Mouse (Mus musculus) ES-Bruce4 (cell line): ENCODE results near the gene Raph1. TPM values are rescaled to one million over a fixed set of nuclear protein-coding genes. Genes with fewer than 3 reads are reported as not detected.

Experiments used
- H3K27ac ChIP-seq: 2 replicates; pipeline ENCODE4 v1.5.1; 2012; ENCODE audit warnings: low read length, inconsistent platforms; ENCODE audit not compliant: insufficient read depth
- H3K27me3 ChIP-seq: 2 replicates; pipeline ENCODE4 v1.6.1; 2012; ENCODE audit warnings: mild to moderate bottlenecking, low read length, inconsistent platforms; ENCODE audit not compliant: control insufficient read depth, poor library complexity, insufficient read depth, severe bottlenecking
- H3K36me3 ChIP-seq: 2 replicates; pipeline ENCODE4 v1.6.1; 2012; ENCODE audit warnings: inconsistent platforms, mild to moderate bottlenecking, low read length, moderate library complexity; ENCODE audit not compliant: control insufficient read depth, poor library complexity, insufficient read depth, severe bottlenecking
- H3K4me1 ChIP-seq: one replicate; pipeline ENCODE4 v1.8.1; 2011; ENCODE audit warnings: low read length; ENCODE audit not compliant: control insufficient read depth, insufficient read depth
- H3K4me3 ChIP-seq: 2 replicates; pipeline ENCODE4 v1.5.1; 2011; ENCODE audit warnings: low read depth, mild to moderate bottlenecking, low read length
- H3K9ac ChIP-seq: 2 replicates; pipeline ENCODE4 v1.6.1; 2012; ENCODE audit warnings: low read depth, mild to moderate bottlenecking, inconsistent platforms; ENCODE audit not compliant: poor library complexity, severe bottlenecking
- H3K9me3 ChIP-seq: replicated peaks from 2 replicates; pipeline ENCODE4 v1.6.1; 2012; ENCODE audit warnings: mild to moderate bottlenecking, low read length, inconsistent platforms; ENCODE audit not compliant: control insufficient read depth, poor library complexity, insufficient read depth, severe bottlenecking
- CTCF ChIP-seq: IDR thresholded peaks from one replicate; pipeline ENCODE4 v1.8.1; 2011; ENCODE audit warnings: low read depth, low read length
- EP300 ChIP-seq: IDR thresholded peaks from 2 replicates; pipeline ENCODE4 v1.6.1; 2011; ENCODE audit warnings: low read depth, low read length; ENCODE audit not compliant: insufficient read depth
- POLR2A ChIP-seq: IDR thresholded peaks from one replicate; pipeline ENCODE4 v1.8.1; 2011; ENCODE audit warnings: low read length; ENCODE audit not compliant: insufficient read depth
- polyA plus RNA-seq: library from polyadenylated mRNA; stranded (reverse); fragments of >200 nt; gene quantifications from 2 replicates; pipeline ENCODE4 v1.2.4, GENCODE M21; 2011; ENCODE audit warnings: low read depth; ENCODE audit not compliant: missing spikeins, insufficient read depth, insufficient read length

The Raph1 gene
- polyA plus RNA-seq, 1 experiment: 52.8 TPM

GRCm38 (mm10) chr1:60543681-60544080, 23.2 kb downstream of the Raph1 start:
- Histone ChIP-seq H3K4me1 (peaks cover 3% of the 10 kb centered on the region), H3K4me3 (no peak overlapping the region), H3K9me3 (peaks cover 19% of the 10 kb centered on the region), H3K27me3 (no peaks in the 10 kb centered on the region), H3K36me3 (no peaks in the 10 kb centered on the region), H3K27ac (no peak overlapping the region), H3K9ac (no peak overlapping the region)
- TF ChIP-seq CTCF: no peak
- TF ChIP-seq POLR2A: no peak
- peak; percentile 47; the same call in 1 of the 2 replicates for TF ChIP-seq EP300

DNA sequence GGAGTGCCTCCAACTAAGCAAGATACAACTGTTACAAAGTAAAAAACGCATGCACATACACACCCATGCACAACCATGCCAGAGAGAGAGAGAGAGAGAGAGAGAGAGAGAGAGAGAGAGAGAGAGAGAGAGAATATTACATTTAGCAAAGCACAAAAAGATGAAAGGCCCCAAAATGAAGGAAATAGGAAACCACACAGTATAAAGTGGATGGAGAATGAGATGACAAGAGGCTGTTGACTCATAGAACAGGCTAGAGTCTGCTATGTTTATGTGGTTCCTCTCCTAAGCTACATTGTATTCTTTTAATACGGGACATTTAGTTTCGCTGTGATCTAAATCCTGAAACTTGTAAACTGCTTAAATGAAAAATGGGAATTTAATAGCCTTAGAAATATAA, 27.6 kb downstream of the Raph1 start:
- no peaks in the 10 kb centered on the region for H3K36me3 ChIP-seq
- TF ChIP-seq CTCF (no peak), POLR2A (no peak), EP300 (no peak)
- H3K27me3 ChIP-seq: no peaks in the 10 kb centered on the region
- H3K4me3 ChIP-seq: no peak overlapping the region
- H3K9me3 ChIP-seq: no peaks in the 10 kb centered on the region
- no peak overlapping the region for H3K27ac ChIP-seq
- H3K9ac ChIP-seq: no peak overlapping the region
- H3K4me1 ChIP-seq: peaks cover 3% of the 10 kb centered on the region

DNA sequence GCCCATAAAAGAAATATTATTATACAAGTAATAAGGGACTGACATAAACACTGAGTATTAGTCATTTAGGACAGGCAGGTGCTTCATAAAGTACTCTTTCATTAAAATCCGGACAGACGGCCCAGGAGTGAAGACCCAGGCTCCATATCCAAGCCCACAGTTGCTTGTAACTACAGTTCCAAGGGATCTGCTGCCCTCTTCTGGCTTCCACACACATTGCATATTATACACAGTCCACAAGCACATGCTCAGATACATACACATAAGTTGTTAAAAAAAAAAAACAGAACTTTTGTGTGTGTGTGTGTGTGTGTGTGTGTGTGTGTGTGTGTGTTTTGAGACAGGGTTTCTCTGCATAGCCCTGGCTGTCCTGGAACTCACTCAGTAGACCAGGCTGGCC, 32.0 kb downstream of the Raph1 start:
- no peaks in the 10 kb centered on the region for H3K27me3 ChIP-seq
- no peaks in the 10 kb centered on the region for H3K4me1 ChIP-seq
- no peak overlapping the region for H3K27ac ChIP-seq
- peaks cover 5% of the 10 kb centered on the region; the same call in 1 of the 2 replicates for H3K36me3 ChIP-seq
- H3K4me3 ChIP-seq: no peak overlapping the region
- no peak overlapping the region for H3K9ac ChIP-seq
- TF ChIP-seq CTCF (peak; percentile 27), EP300 (no peak)
- H3K9me3 ChIP-seq: no peaks in the 10 kb centered on the region

GRCm38 (mm10) chr1:60530636-60531035, 36.3 kb downstream of the Raph1 start:
- Histone ChIP-seq H3K4me3 (no peak overlapping the region), H3K27ac (no peak overlapping the region), H3K36me3 (peaks cover 7% of the 10 kb centered on the region; the same call in 1 of the 2 replicates), H3K9me3 (no peaks in the 10 kb centered on the region), H3K27me3 (no peaks in the 10 kb centered on the region), H3K4me1 (no peaks in the 10 kb centered on the region), H3K9ac (no peak overlapping the region)
- TF ChIP-seq POLR2A (no peak), EP300 (no peak), CTCF (no peak)

- H3K4me1 ChIP-seq: no peaks in the 10 kb centered on the region
- no peaks in the 10 kb centered on the region for H3K27me3 ChIP-seq
- no peak overlapping the region for H3K4me3 ChIP-seq
- TF ChIP-seq CTCF: no peak
- TF ChIP-seq EP300: no peak
- TF ChIP-seq POLR2A: no peak
- no peaks in the 10 kb centered on the region for H3K9me3 ChIP-seq
- peaks cover 10% of the 10 kb centered on the region; the same call in 1 of the 2 replicates for H3K36me3 ChIP-seq
- no peak overlapping the region for H3K9ac ChIP-seq
- no peak overlapping the region for H3K27ac ChIP-seq
Observed at GRCm38 (mm10) chr1:60530107-60530506, 36.8 kb downstream of the Raph1 start.

- peaks cover 2% of the 10 kb centered on the region for H3K36me3 ChIP-seq
- no peak overlapping the region for H3K27ac ChIP-seq
- no peak overlapping the region for H3K9ac ChIP-seq
- H3K9me3 ChIP-seq: no peaks in the 10 kb centered on the region
- TF ChIP-seq EP300 (no peak), POLR2A (no peak), CTCF (no peak)
- H3K27me3 ChIP-seq: no peaks in the 10 kb centered on the region
- no peak overlapping the region for H3K4me3 ChIP-seq
- no peaks in the 10 kb centered on the region for H3K4me1 ChIP-seq
Observed at GRCm38 (mm10) chr1:60510584-60510983, 56.3 kb downstream of the Raph1 start.
